Mouse (Mus musculus): ENCODE measurements around the gene Boc.

- TF ChIP-seq CTCF (IDR thresholded peaks at IDR 0.05; ENCODE audit: low read depth): no peak
- TF ChIP-seq EP300 (IDR thresholded peaks at IDR 0.05; ENCODE audit: low read depth): no peak
Observed at GRCm38 (mm10) chr16:44475682-44476375, 82.9 kb downstream of the Boc start.
